Mouse (Mus musculus): Measurements from ENCODE around the gene Cnot3. TPM values are rescaled to one million over a fixed set of nuclear protein-coding genes. Genes with fewer than 3 reads are reported as not detected.

Gene Cnot3
- total and polyA plus RNA-seq, 2 experiments from 2014 or later: 26.0 to 26.4 TPM

DNA sequence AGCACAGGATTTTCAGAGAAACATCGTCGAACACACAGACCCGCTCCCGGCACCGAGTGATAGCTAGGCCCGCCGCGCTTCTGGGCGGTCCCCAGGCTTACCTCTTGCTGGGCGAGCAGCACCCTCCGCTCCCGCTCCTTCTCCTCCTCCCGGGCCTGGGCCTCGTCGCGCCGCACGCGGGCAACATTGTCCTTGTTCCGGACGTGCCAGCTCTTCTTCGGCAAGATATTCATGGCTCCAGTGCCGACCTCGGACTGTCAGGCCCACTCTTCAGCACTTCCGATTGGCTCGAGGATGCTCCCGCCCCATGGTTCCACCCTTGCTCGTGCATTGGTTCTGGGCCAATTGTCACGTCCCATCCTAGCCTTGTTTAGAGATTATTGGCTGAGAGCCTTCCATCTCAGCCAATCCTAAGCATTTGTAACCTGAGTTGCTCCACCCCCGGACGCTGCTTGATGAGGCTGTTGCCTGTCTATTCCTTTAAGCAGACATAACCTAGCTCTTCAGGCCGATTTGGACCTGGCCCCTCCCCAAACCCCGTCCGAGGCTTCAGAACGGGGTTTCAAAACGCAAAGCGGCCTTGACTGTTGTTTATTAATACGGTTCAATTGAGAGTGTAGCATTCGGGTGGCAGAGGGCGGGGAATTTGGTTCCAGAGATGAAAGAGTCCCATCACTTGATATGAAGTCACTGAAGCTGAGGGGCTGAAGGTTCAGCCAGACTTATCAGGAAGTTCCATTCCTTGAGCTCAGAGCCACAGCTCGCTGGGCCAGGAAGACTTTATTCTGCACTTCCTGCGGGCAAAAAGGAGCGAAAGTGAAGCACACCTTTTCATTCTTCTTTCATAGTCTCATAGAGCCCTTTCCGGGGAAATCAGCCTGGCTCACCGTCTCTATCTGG, 20.4 kb downstream of the Cnot3 start, which contains the start of gene Leng1:
Leng1 (minus strand) TSS at position 626 of the 900 bp plus-strand sequence.
- no peak for TF ChIP-seq CTCF (IDR thresholded peaks at IDR 0.05; ENCODE audit: low read depth)
- Histone ChIP-seq H3K9me3 (ENCODE audit: low read length) (no peaks in the 10 kb centered on the region), H3K4me2 (ENCODE audit: low read depth, low read length) (peak within 1 kb of the TSS; percentile 62), H3K4me1 (ENCODE audit: insufficient read depth, low read length) (no peaks in the 10 kb centered on the region), H3K9ac (replicated peaks; ENCODE audit: low read length) (peak within 1 kb of the TSS; percentile 64), H3K36me3 (ENCODE audit: insufficient read depth, low read length) (peaks cover 15% of the 10 kb centered on the region; the same call in 1 of the 2 replicates), H3K4me3 (ENCODE audit: low read length) (peak within 1 kb of the TSS; percentile 62), H3K27ac (peak within 1 kb of the TSS; percentile 79), H3K27me3 (ENCODE audit: insufficient read depth, low read length) (no peaks in the 10 kb centered on the region)
- 3% methylated on average over 45 of the region's 45 CpGs for WGBS
- DNase-seq (ENCODE audit: low spot score) (peak; percentile 99), ATAC-seq (peak; percentile 99)

DNA sequence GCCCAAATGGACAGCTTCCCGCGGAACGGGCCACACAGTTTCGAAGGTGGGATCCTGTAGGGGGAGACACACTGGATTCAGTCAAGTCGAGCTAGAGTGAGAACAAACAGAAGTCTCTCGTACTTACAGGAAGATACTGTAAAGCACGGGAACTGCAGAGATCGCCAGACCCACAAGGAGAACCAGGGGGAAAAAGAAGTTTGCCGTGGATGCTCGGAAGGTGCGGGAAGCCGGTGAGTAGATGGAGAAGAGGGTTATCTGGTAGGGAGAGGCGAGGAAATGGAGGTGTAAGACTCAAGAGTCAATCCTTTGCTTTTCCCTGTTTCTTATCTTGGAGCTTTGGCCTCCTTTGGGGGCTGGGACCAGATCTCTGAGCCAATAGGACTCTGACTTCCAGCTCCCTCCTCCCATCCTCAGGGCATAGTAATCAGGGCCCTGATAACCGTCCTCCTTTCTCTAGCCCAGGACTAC, 21.9 kb downstream of the Cnot3 start:
- Histone ChIP-seq H3K27ac (no peak overlapping the region), H3K9me3 (ENCODE audit: low read length) (no peaks in the 10 kb centered on the region), H3K27me3 (ENCODE audit: insufficient read depth, low read length) (no peaks in the 10 kb centered on the region), H3K4me1 (ENCODE audit: insufficient read depth, low read length) (no peaks in the 10 kb centered on the region), H3K4me3 (ENCODE audit: low read length) (no peak overlapping the region), H3K4me2 (ENCODE audit: low read depth, low read length) (0 out of 2 replicates have a peak overlapping the region, but pooled peaks have one; percentile 13), H3K9ac (replicated peaks; ENCODE audit: low read length) (no peak overlapping the region), H3K36me3 (ENCODE audit: insufficient read depth, low read length) (peaks cover 9% of the 10 kb centered on the region; the same call in 1 of the 2 replicates)
- TF ChIP-seq CTCF (IDR thresholded peaks at IDR 0.05; ENCODE audit: low read depth): peak; percentile 25; the same call in 1 of the 2 replicates
- no peak for DNase-seq (ENCODE audit: low spot score)
- WGBS: 29% methylated on average over 14 of the region's 14 CpGs
- ATAC-seq: no peak

DNA sequence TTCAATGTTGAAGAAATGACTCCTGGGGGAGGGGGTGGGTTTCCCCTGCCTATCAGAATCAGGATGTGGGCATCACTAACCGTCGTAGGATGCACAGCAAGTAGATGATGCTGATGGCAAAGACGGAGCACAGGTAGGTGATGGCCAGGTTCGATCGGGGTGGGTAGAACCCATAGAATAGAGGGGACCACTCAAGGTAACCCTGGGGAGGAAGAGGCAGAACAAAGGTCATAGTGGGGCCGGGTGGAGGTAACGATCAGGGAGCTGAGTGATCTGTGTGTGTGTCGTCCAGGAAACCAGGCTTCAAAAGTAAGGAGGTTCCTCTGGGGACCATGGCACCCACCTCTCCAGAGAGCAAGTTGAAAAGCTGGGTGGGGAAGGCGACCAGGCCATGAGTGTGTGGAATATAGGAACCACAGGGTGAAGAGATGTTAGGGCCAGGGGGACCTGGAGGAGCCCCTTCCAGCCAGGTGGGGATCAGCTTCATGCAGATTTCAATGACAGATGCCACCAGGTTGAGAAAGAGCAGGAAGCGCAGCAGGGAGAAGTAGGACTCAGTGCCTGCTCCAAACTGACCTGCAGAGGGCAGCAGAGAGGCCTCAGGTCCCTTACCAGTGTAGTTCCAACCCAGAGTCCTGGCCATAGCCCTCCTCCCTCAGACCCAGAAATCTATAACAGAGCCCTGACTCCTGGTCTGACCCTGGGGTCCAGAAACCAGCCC, 29.6 kb downstream of the Cnot3 start:
- H3K4me3 ChIP-seq (ENCODE audit: low read length): no peak overlapping the region
- peaks cover 5% of the 10 kb centered on the region; the same call in 1 of the 2 replicates for H3K36me3 ChIP-seq (ENCODE audit: insufficient read depth, low read length)
- 0 out of 2 replicates have a peak overlapping the region, but pooled peaks have one; percentile 9 for H3K9ac ChIP-seq (replicated peaks; ENCODE audit: low read length)
- peak; percentile 95 for TF ChIP-seq CTCF (IDR thresholded peaks at IDR 0.05; ENCODE audit: low read depth)
- ATAC-seq (peak; percentile 90), DNase-seq (ENCODE audit: low spot score) (peak; percentile 90)
- no peaks in the 10 kb centered on the region for H3K27me3 ChIP-seq (ENCODE audit: insufficient read depth, low read length)
- no peak overlapping the region for H3K4me2 ChIP-seq (ENCODE audit: low read depth, low read length)
- H3K27ac ChIP-seq: no peak overlapping the region
- no peaks in the 10 kb centered on the region for H3K9me3 ChIP-seq (ENCODE audit: low read length)
- no peaks in the 10 kb centered on the region for H3K4me1 ChIP-seq (ENCODE audit: insufficient read depth, low read length)
- 69% methylated on average over 10 of the region's 10 CpGs for WGBS

DNA sequence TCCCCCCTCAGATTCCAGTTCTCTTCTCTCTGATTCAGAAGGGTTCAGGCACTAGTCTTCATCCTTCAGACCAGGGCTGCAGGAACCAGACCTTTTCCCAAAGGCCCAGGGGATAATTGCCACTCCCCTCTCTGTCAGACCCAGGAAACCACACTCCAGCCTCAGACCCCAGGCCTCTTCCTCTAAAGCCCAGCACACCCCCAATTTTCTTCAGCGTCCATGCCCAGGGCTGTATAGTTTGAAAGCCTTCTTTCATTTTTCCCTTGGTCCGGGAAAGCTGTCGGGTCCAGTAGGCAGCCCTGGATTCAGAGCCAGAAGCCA, 30.1 kb downstream of the Cnot3 start:
- ATAC-seq (0 out of 2 replicates have a peak, but pooled peaks have one; percentile 10), DNase-seq (ENCODE audit: low spot score) (no peak)
- Histone ChIP-seq H3K27me3 (ENCODE audit: insufficient read depth, low read length) (no peaks in the 10 kb centered on the region), H3K27ac (no peak overlapping the region), H3K4me3 (ENCODE audit: low read length) (no peak overlapping the region), H3K4me1 (ENCODE audit: insufficient read depth, low read length) (no peaks in the 10 kb centered on the region), H3K9me3 (ENCODE audit: low read length) (no peaks in the 10 kb centered on the region), H3K9ac (replicated peaks; ENCODE audit: low read length) (no peak overlapping the region), H3K36me3 (ENCODE audit: insufficient read depth, low read length) (peaks cover 7% of the 10 kb centered on the region; the same call in 1 of the 2 replicates), H3K4me2 (ENCODE audit: low read depth, low read length) (no peak overlapping the region)
- 81% methylated on average over 3 of the region's 3 CpGs for WGBS
- no peak for TF ChIP-seq CTCF (IDR thresholded peaks at IDR 0.05; ENCODE audit: low read depth)

DNA sequence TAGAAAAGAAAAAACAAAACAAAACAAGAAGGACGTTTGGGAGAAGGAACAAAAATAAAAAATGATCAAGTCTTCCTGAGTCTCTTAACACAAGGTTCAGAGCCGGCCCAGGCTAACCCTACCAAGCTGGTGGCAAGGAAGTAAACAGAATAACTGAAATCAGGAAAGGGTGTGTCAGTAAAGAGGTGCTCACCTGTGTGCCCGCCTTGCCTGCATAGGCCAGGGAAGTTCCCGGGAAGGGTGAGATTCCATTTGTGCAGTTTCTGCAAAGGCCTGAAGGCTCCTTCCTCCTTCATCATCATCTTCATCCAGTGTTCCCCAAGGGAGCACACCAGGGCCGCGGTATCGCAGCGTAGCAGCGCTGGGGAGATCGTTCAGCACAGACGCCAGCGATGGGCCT, 31.3 kb downstream of the Cnot3 start:
- 84% methylated on average over 12 of the region's 12 CpGs for WGBS
- Histone ChIP-seq H3K4me3 (ENCODE audit: low read length) (no peak overlapping the region), H3K4me1 (ENCODE audit: insufficient read depth, low read length) (no peaks in the 10 kb centered on the region), H3K36me3 (ENCODE audit: insufficient read depth, low read length) (peaks cover 14% of the 10 kb centered on the region; the same call in 1 of the 2 replicates), H3K4me2 (ENCODE audit: low read depth, low read length) (no peak overlapping the region), H3K9me3 (ENCODE audit: low read length) (no peaks in the 10 kb centered on the region), H3K9ac (replicated peaks; ENCODE audit: low read length) (no peak overlapping the region), H3K27me3 (ENCODE audit: insufficient read depth, low read length) (no peaks in the 10 kb centered on the region), H3K27ac (no peak overlapping the region)
- no peak for DNase-seq (ENCODE audit: low spot score)
- no peak for TF ChIP-seq CTCF (IDR thresholded peaks at IDR 0.05; ENCODE audit: low read depth)
- ATAC-seq: no peak

DNA sequence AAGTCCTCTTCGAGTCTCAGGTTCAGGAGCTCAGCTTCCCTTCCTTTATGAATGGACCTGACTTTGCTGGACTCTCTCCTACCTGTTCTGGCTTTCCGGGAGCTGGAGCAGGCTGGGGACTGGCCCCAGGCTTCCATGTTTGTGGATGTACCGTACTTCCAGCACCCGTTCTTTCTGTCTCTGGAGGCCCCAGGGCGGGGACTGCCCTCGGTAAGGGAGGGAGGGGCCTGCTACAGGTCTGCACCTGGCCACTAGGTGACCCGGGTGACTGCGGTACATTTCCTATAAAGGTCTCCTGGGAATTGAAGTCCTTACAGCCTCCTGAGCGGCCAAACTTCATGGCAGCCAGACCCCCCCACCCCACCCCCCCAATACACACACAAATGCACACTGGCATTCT, 32.3 kb downstream of the Cnot3 start, which contains the start of gene Tmc4:
Tmc4 (minus strand) TSS at position 212 of the 400 bp plus-strand sequence.
- Histone ChIP-seq H3K4me1 (ENCODE audit: insufficient read depth, low read length) (no peaks in the 10 kb centered on the region), H3K4me3 (ENCODE audit: low read length) (no peak within 1 kb of the TSS), H3K36me3 (ENCODE audit: insufficient read depth, low read length) (peaks cover 18% of the 10 kb centered on the region; the same call in 1 of the 2 replicates), H3K9me3 (ENCODE audit: low read length) (no peaks in the 10 kb centered on the region), H3K4me2 (ENCODE audit: low read depth, low read length) (no peak within 1 kb of the TSS), H3K27ac (no peak within 1 kb of the TSS), H3K9ac (replicated peaks; ENCODE audit: low read length) (no peak within 1 kb of the TSS), H3K27me3 (ENCODE audit: insufficient read depth, low read length) (no peaks in the 10 kb centered on the region)
- WGBS: 56% methylated on average over 9 of the region's 9 CpGs
- ATAC-seq (no peak), DNase-seq (ENCODE audit: low spot score) (no peak)
- TF ChIP-seq CTCF (IDR thresholded peaks at IDR 0.05; ENCODE audit: low read depth): no peak

Data from hindbrain, postnatal 0 days (tissue).